Mouse (Mus musculus): Measurements from ENCODE around the gene Ccdc73. TPM values are rescaled to one million over a fixed set of nuclear protein-coding genes. Genes with fewer than 3 reads are reported as not detected.
"Not testable (repeated sequence)": the region's sequence is repeated elsewhere in the genome, so short reads cannot be mapped to it uniquely, and the experiment has no call there.

Ccdc73 gene
- polyA plus RNA-seq (2015; fragmentation: Nextera tagmentation; extraction: Ambion mirVana) = 6.4 and 7.7 TPM in 2 replicates

GRCm38 (mm10) chr2:104867282-104867855 lies at the start of gene Ccdc73:
Gene Ccdc73 (plus strand): TSS chr2:104867805.
- no peaks in the 10 kb centered on the region for H3K36me3 ChIP-seq
- H3K9ac ChIP-seq = no peak within 1 kb of the TSS
- ATAC-seq (replicated peaks; ENCODE audit: low FRiP score) = no peak
- H3K4me2 ChIP-seq = no peak within 1 kb of the TSS
- H3K27ac ChIP-seq = no peak within 1 kb of the TSS
- H3K27me3 ChIP-seq = no peaks in the 10 kb centered on the region
- no peak within 1 kb of the TSS for H3K4me3 ChIP-seq (replicated peaks)
- no peaks in the 10 kb centered on the region for H3K9me3 ChIP-seq (replicated peaks)
- 91% methylated on average over 13 of the region's 13 CpGs for WGBS
- H3K4me1 ChIP-seq = no peaks in the 10 kb centered on the region

GRCm38 (mm10) chr2:104818763-104819162 lies 48.8 kb upstream of the Ccdc73 start:
- 85% methylated on average over 3 of the region's 3 CpGs for WGBS
- not testable (repeated sequence) for H3K27me3 ChIP-seq; H3K9ac ChIP-seq; H3K9me3 ChIP-seq (replicated peaks); H3K4me3 ChIP-seq (replicated peaks); H3K27ac ChIP-seq; H3K36me3 ChIP-seq; ATAC-seq (replicated peaks; ENCODE audit: low FRiP score)
- H3K4me2 ChIP-seq = 0 out of 2 replicates have a peak overlapping the region, but pooled peaks have one; percentile 16
- peaks cover 23% of the 10 kb centered on the region for H3K4me1 ChIP-seq

GRCm38 (mm10) chr2:104826191-104826590 lies 41.4 kb upstream of the Ccdc73 start:
- no peak for ATAC-seq (replicated peaks; ENCODE audit: low FRiP score)
- H3K4me2 ChIP-seq = no peak overlapping the region
- H3K4me3 ChIP-seq (replicated peaks) = no peak overlapping the region
- no peak overlapping the region for H3K9ac ChIP-seq
- H3K27ac ChIP-seq = no peak overlapping the region
- H3K36me3 ChIP-seq = no peaks in the 10 kb centered on the region
- no peaks in the 10 kb centered on the region for H3K4me1 ChIP-seq
- WGBS = 86% methylated on average over 4 of the region's 4 CpGs
- no peaks in the 10 kb centered on the region for H3K27me3 ChIP-seq
- H3K9me3 ChIP-seq (replicated peaks) = no peaks in the 10 kb centered on the region

- Histone ChIP-seq H3K9me3 (replicated peaks) (no peaks in the 10 kb centered on the region), H3K27me3 (no peaks in the 10 kb centered on the region), H3K27ac (no peak overlapping the region), H3K4me2 (no peak overlapping the region), H3K9ac (no peak overlapping the region), H3K36me3 (no peaks in the 10 kb centered on the region), H3K4me1 (no peaks in the 10 kb centered on the region), H3K4me3 (replicated peaks) (no peak overlapping the region)
- no peak for ATAC-seq (replicated peaks; ENCODE audit: low FRiP score)
- WGBS = 83% methylated on average over 2 of the region's 2 CpGs
Measured at GRCm38 (mm10) chr2:104832486-104832885, 35.1 kb upstream of the Ccdc73 start.

DNA sequence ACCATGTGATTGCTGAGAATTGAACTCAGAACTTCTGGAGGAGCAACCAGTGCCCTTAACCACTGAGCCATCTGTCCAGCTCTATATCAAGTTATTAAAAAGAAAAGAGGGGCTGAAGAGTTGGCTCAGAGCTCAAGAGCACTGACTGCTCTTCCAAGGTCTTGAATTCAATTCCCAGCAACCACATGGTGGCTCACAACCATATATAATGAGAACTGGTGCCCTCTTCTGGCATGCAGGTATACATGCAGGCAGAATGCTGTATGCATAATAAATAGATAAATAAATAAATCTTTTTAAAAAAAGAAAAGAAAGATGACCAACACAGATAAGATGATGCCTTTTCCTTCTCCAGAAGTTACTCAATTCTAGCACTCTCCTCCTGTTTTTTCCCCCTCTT lies 26.6 kb upstream of the Ccdc73 start:
- no peak overlapping the region for H3K27ac ChIP-seq
- no peak for ATAC-seq (replicated peaks; ENCODE audit: low FRiP score)
- no peaks in the 10 kb centered on the region for H3K4me1 ChIP-seq
- H3K9ac ChIP-seq = no peak overlapping the region
- no peaks in the 10 kb centered on the region for H3K9me3 ChIP-seq (replicated peaks)
- 0 out of 2 replicates have a peak, but pooled peaks cover 5% of the 10 kb centered on the region for H3K36me3 ChIP-seq
- H3K4me2 ChIP-seq = no peak overlapping the region
- no peaks in the 10 kb centered on the region for H3K27me3 ChIP-seq
- H3K4me3 ChIP-seq (replicated peaks) = no peak overlapping the region

- H3K4me2 ChIP-seq = no peak overlapping the region
- 90% methylated on average over 7 of the region's 7 CpGs for WGBS
- H3K4me1 ChIP-seq = no peaks in the 10 kb centered on the region
- no peak overlapping the region for H3K27ac ChIP-seq
- 0 out of 2 replicates have a peak, but pooled peaks cover 5% of the 10 kb centered on the region for H3K36me3 ChIP-seq
- H3K27me3 ChIP-seq = no peaks in the 10 kb centered on the region
- no peak for ATAC-seq (replicated peaks; ENCODE audit: low FRiP score)
- no peak overlapping the region for H3K4me3 ChIP-seq (replicated peaks)
- H3K9me3 ChIP-seq (replicated peaks) = no peaks in the 10 kb centered on the region
- H3K9ac ChIP-seq = no peak overlapping the region
Measured at GRCm38 (mm10) chr2:104841736-104842135, 25.9 kb upstream of the Ccdc73 start.

DNA sequence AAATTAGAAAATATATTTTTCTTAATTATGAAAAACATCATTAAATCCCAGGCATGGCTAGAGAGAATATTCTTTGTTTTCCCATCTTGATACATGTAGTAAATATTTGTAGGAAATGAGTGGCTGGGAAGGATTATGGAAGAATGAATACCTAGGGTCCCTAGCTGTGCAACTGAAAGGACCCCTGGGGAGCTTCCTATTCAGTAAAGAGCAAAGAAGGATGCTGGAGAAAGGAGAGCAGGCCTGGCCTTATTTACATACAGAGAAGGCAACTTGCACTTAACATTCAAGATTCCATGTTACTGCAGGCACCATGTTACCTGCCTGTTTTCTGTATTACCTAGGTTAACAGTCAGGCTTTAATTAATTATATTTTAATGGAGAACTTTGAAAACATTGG lies 25.0 kb upstream of the Ccdc73 start:
- H3K4me1 ChIP-seq = no peaks in the 10 kb centered on the region
- H3K27ac ChIP-seq = no peak overlapping the region
- H3K36me3 ChIP-seq = 0 out of 2 replicates have a peak, but pooled peaks cover 5% of the 10 kb centered on the region
- H3K9me3 ChIP-seq (replicated peaks) = no peaks in the 10 kb centered on the region
- H3K4me2 ChIP-seq = no peak overlapping the region
- no peaks in the 10 kb centered on the region for H3K27me3 ChIP-seq
- no peak overlapping the region for H3K4me3 ChIP-seq (replicated peaks)
- no peak for ATAC-seq (replicated peaks; ENCODE audit: low FRiP score)
- no peak overlapping the region for H3K9ac ChIP-seq

- no peak overlapping the region for H3K9ac ChIP-seq
- H3K27me3 ChIP-seq = peaks cover 21% of the 10 kb centered on the region
- H3K4me1 ChIP-seq = peaks cover 9% of the 10 kb centered on the region; the same call in 1 of the 2 replicates
- no peaks in the 10 kb centered on the region for H3K36me3 ChIP-seq
- no peak overlapping the region for H3K4me2 ChIP-seq
- ATAC-seq (replicated peaks; ENCODE audit: low FRiP score) = no peak
- no peaks in the 10 kb centered on the region for H3K9me3 ChIP-seq (replicated peaks)
- 49% methylated on average over 4 of the region's 4 CpGs for WGBS
- no peak overlapping the region for H3K27ac ChIP-seq
- no peak overlapping the region for H3K4me3 ChIP-seq (replicated peaks)
Measured at GRCm38 (mm10) chr2:104846638-104847414, 20.8 kb upstream of the Ccdc73 start.

- Histone ChIP-seq H3K9me3 (replicated peaks) (no peaks in the 10 kb centered on the region), H3K36me3 (no peaks in the 10 kb centered on the region), H3K27ac (no peak overlapping the region), H3K27me3 (peaks cover 21% of the 10 kb centered on the region), H3K9ac (no peak overlapping the region), H3K4me1 (peaks cover 9% of the 10 kb centered on the region; the same call in 1 of the 2 replicates), H3K4me3 (replicated peaks) (no peak overlapping the region), H3K4me2 (no peak overlapping the region)
- WGBS = 54% methylated on average over 2 of the region's 2 CpGs
- no peak for ATAC-seq (replicated peaks; ENCODE audit: low FRiP score)
Measured at GRCm38 (mm10) chr2:104847645-104848044, 20.0 kb upstream of the Ccdc73 start.

GRCm38 (mm10) chr2:104848235-104849161 lies 19.1 kb upstream of the Ccdc73 start:
- Histone ChIP-seq H3K4me3 (replicated peaks) (peak overlapping the region; percentile 60), H3K9ac (peak overlapping the region; percentile 51; the same call in 1 of the 2 replicates), H3K27ac (no peak overlapping the region), H3K9me3 (replicated peaks) (no peaks in the 10 kb centered on the region), H3K4me2 (peak overlapping the region; percentile 97), H3K4me1 (peaks cover 9% of the 10 kb centered on the region; the same call in 1 of the 2 replicates), H3K36me3 (no peaks in the 10 kb centered on the region), H3K27me3 (peaks cover 23% of the 10 kb centered on the region)
- ATAC-seq (replicated peaks; ENCODE audit: low FRiP score) = 0 out of 2 replicates have a peak, but pooled peaks have one; percentile 7
- WGBS = 39% methylated on average over 16 of the region's 16 CpGs

DNA sequence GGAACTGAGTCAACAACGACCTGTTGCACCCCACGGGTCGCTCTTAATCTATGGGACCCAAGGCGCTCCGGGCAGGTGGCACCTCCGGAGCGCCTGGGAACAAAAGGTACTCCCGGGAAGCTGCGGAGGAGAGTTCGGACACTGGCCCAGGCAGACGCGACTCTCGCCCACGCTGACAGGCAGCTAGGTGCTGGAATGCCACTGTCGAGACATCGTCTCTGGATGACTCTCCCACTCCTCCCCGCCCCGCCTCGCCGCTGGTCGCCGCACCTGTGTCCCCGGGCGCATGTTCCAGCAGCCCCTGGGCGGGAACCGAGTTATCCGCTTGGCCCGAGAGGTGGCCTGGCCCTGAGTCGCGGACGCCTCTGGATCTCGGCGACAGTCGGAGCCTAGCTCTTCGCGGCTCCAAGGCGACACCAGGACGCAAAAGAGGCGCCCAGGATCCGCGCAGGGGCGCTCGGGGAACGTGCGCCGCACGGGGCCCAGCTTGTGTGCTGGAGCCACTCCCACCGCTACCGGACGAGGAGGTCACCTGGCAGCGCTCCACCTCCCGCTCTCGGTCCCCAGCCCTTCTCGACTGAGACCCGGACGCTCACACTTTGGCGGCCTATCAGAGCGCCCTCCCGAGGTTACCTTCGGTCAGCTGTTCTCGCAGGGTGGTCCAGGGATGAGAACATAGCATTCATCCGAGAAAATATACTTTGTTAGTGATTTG lies 18.2 kb upstream of the Ccdc73 start, which contains the start of gene Prrg4:
Gene Prrg4, minus strand, starts transcription at position 601 of the 715 bp plus-strand sequence.
- Histone ChIP-seq H3K36me3 (no peaks in the 10 kb centered on the region), H3K9ac (peak within 1 kb of the TSS; percentile 51), H3K27me3 (peaks cover 23% of the 10 kb centered on the region), H3K4me3 (replicated peaks) (peak within 1 kb of the TSS; percentile 60), H3K27ac (no peak within 1 kb of the TSS), H3K4me2 (peak within 1 kb of the TSS; percentile 97), H3K9me3 (replicated peaks) (no peaks in the 10 kb centered on the region), H3K4me1 (peaks cover 9% of the 10 kb centered on the region; the same call in 1 of the 2 replicates)
- peak; percentile 88 for ATAC-seq (replicated peaks; ENCODE audit: low FRiP score)
- WGBS = under 1% methylated on average over 62 of the region's 62 CpGs
